In genomic region chr7:136014706-136015105, GRCm38 (mm10) we compare ENCODE assay signal across 19 mouse cellular contexts.
DNase-seq lines count a peak whose midpoint lies in the region; ATAC-seq and TF ChIP-seq lines count a peak whose summit lies in the region.
"Had no signal": no experiment of that assay in that cellular context is flagged by ENCODE, and none has a peak within 500 bp of the region (broad histone marks: within the 10 kb centered on the region; RNA-seq: fewer than 3 reads in every experiment).

No protein-coding gene starts in this region.

- H3K9me3 ChIP-seq in midbrain, embryonic 10.5 days (replicated peaks) = no peaks in the 10 kb centered on the region
- H3K9me3 ChIP-seq in midbrain, embryonic 16.5 days (replicated peaks; ENCODE audit: control insufficient read depth, low read length, poor library complexity, severe bottlenecking) = no peaks in the 10 kb centered on the region
- H3K9me3 ChIP-seq: embryonic facial prominence, embryonic 13.5 days; heart, embryonic 15.5 days; hindbrain, embryonic 15.5 days had no signal

- no peak for DNase-seq in midbrain, embryonic 10.5 days (ENCODE audit: low spot score)
- peak; percentile 77 for DNase-seq in thymus, postnatal 14 days
- no peak for DNase-seq in left cerebral cortex, postnatal 25 days (ENCODE audit: low spot score in 2 of 2)
- no peak for DNase-seq in retina, postnatal 1 day
- DNase-seq: adrenal gland, adult 2 months; adrenal gland, postnatal 25 days; cerebellum, adult 18-20 months; cerebellum, adult 9-11 months; cerebellum, postnatal 36 days; gastrocnemius, adult 2 months; heart, adult 18-20 months; heart, postnatal 14 days had no signal

- H3K79me2 ChIP-seq in myocyte (ENCODE audit: control insufficient read depth, insufficient read depth) = no peaks in the 10 kb centered on the region

- H3ac ChIP-seq in myocyte (ENCODE audit: control insufficient read depth, insufficient read length) = no peak overlapping the region

- no peak overlapping the region for H3K4me3 ChIP-seq in midbrain, embryonic 10.5 days
- no peak overlapping the region for H3K4me3 ChIP-seq in midbrain, embryonic 16.5 days (ENCODE audit: low read depth, low read length)
- H3K4me3 ChIP-seq in myocyte = no peak overlapping the region
- H3K4me3 ChIP-seq: embryonic facial prominence, embryonic 13.5 days; gastrocnemius, adult 2 months; heart, embryonic 15.5 days; hindbrain, embryonic 15.5 days had no signal

- intact Hi-C loops in left cerebral cortex, postnatal 25 days (cut with DNase I) = no loop called here

- 0 out of 2 replicates have a peak overlapping the region, but pooled peaks have one; percentile 47 for H3K27ac ChIP-seq in midbrain, embryonic 10.5 days (replicated peaks)
- no peak overlapping the region for H3K27ac ChIP-seq in midbrain, embryonic 16.5 days (ENCODE audit: low read length)
- H3K27ac ChIP-seq: embryonic facial prominence, embryonic 13.5 days; gastrocnemius, adult 2 months; hindbrain, embryonic 15.5 days had no signal

- no peaks in the 10 kb centered on the region for H3K36me3 ChIP-seq in midbrain, embryonic 10.5 days
- H3K36me3 ChIP-seq in midbrain, embryonic 16.5 days (ENCODE audit: control insufficient read depth, insufficient read depth, low read length) = no peaks in the 10 kb centered on the region
- H3K36me3 ChIP-seq in myocyte (ENCODE audit: control insufficient read depth, insufficient read depth) = no peaks in the 10 kb centered on the region
- H3K36me3 ChIP-seq: embryonic facial prominence, embryonic 13.5 days; heart, embryonic 15.5 days; hindbrain, embryonic 15.5 days had no signal

- no peak overlapping the region for H3K9ac ChIP-seq in midbrain, embryonic 16.5 days (ENCODE audit: low read depth, low read length)
- H3K9ac ChIP-seq: embryonic facial prominence, embryonic 13.5 days; heart, embryonic 15.5 days; hindbrain, embryonic 15.5 days had no signal

- H3K27me3 ChIP-seq in midbrain, embryonic 10.5 days (ENCODE audit: low read depth, poor library complexity, severe bottlenecking) = no peaks in the 10 kb centered on the region
- no peaks in the 10 kb centered on the region for H3K27me3 ChIP-seq in midbrain, embryonic 16.5 days (ENCODE audit: control insufficient read depth, insufficient read depth, low read depth, low read length)
- peaks cover 14% of the 10 kb centered on the region for H3K27me3 ChIP-seq in myocyte (ENCODE audit: control insufficient read depth, insufficient read depth, insufficient read length)
- H3K27me3 ChIP-seq: heart, embryonic 15.5 days; hindbrain, embryonic 15.5 days had no signal

- ATAC-seq in midbrain, embryonic 16.5 days = no peak
- ATAC-seq: forebrain, embryonic 14.5 days had no signal

- peaks cover 10% of the 10 kb centered on the region for H3K4me1 ChIP-seq in midbrain, embryonic 10.5 days
- H3K4me1 ChIP-seq in midbrain, embryonic 16.5 days (ENCODE audit: control insufficient read depth, insufficient read depth, low read length) = no peaks in the 10 kb centered on the region
- H3K4me1 ChIP-seq: embryonic facial prominence, embryonic 13.5 days had no signal

- 74% methylated on average over 4 of the region's 4 CpGs for WGBS in midbrain, embryonic 10.5 days
- 46% methylated on average over 4 of the region's 4 CpGs for WGBS in midbrain, embryonic 16.5 days

- no peak for TF ChIP-seq POLR2A in myocyte (IDR thresholded peaks at IDR 0.05; ENCODE audit: insufficient read length, low read depth)

- no peak overlapping the region for H3K4me2 ChIP-seq in midbrain, embryonic 16.5 days (ENCODE audit: low read length)
- H3K4me2 ChIP-seq in myocyte (ENCODE audit: low read depth) = no peak overlapping the region
- H3K4me2 ChIP-seq: embryonic facial prominence, embryonic 13.5 days; heart, embryonic 11.5 days; heart, embryonic 15.5 days; hindbrain, embryonic 15.5 days had no signal

TF ChIP-seq in myocyte, 11 proteins besides CTCF, POLR2A, EP300 and RAD21:
- TF ChIP-seq E2F4 (IDR thresholded peaks at IDR 0.05; ENCODE audit: insufficient read depth) = no peak
- no peak for TF ChIP-seq SRF (IDR thresholded peaks at IDR 0.05; ENCODE audit: control insufficient read depth, insufficient read length, low read depth)
- TF ChIP-seq MYOD1 (IDR thresholded peaks at IDR 0.05; ENCODE audit: control insufficient read depth in 1 of 3, insufficient read length in 2 of 3, low read depth in 2 of 3) = peak in 2 of 3 experiments; percentile 3 to 35
- TF ChIP-seq CEBPB (IDR thresholded peaks at IDR 0.05; ENCODE audit: insufficient read depth, poor library complexity, severe bottlenecking) = no peak
- TF ChIP-seq MYOG (IDR thresholded peaks at IDR 0.05; ENCODE audit: control insufficient read depth in 1 of 3, insufficient read depth in 1 of 3, insufficient read length in 2 of 3, low read depth in 2 of 3) = no peak
TF ChIP-seq in myocyte: peak in this region for 1.
